ENCODE assay signal across 31 mouse cellular contexts in the genomic region with DNA sequence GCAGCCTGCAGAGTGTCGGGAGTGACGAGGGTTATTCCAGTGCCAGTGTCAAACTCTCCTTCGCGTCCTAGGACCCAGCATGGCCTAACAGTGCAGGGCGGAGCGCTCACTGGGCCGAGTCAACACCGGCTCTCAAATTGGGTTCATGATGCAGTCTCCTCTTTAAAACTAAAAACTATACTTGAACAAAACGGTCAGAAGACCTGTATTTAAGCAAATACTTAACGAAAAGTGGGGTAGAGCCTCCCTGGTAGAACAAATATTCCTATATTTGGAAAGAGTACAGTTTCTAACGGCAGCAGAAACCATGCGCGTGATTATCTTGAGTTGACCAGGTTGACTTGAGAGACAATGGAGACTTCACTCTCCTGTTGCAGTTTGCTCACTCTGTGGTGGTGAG. TPM values are rescaled to one million over a fixed set of nuclear protein-coding genes. Genes with fewer than 3 reads are reported as not detected.
"Had no signal": no experiment of that assay in that cellular context is flagged by ENCODE, and none has a peak within 500 bp of the region (broad histone marks: within the 10 kb centered on the region; RNA-seq: fewer than 3 reads in every experiment).

A gene (minus strand): TSS at position 101 of the 400 bp plus-strand sequence.

- DNase-seq: kidney, adult 11 months; kidney, adult 9 months; kidney, postnatal 36 days; left cerebral cortex, postnatal 4 days; liver; lung, adult 18-20 months; lung, postnatal 10 days; lung, postnatal 36 days; retina, postnatal 1 day; right cerebral cortex, postnatal 25 days; spleen, adult 18-20 months; thymus, adult 2 months; thymus, postnatal 14 days had no signal

- H3K9ac ChIP-seq: intestine, embryonic 15.5 days; liver, embryonic 12.5 days; liver, embryonic 15.5 days; lung, embryonic 15.5 days; midbrain, embryonic 13.5 days; neural tube, embryonic 13.5 days; stomach, embryonic 15.5 days had no signal

- H3K27ac ChIP-seq: intestine, embryonic 15.5 days; liver, embryonic 12.5 days; liver, embryonic 15.5 days; midbrain, embryonic 10.5 days; midbrain, embryonic 13.5 days; neural tube, embryonic 13.5 days; stomach, embryonic 15.5 days had no signal

- H3K27me3 ChIP-seq: intestine, embryonic 15.5 days; liver, embryonic 12.5 days; liver, embryonic 15.5 days; lung, embryonic 15.5 days; megakaryocyte, embryonic 14.5 days; midbrain, embryonic 13.5 days; neural tube, embryonic 13.5 days; stomach, embryonic 15.5 days had no signal

- H3K9me3 ChIP-seq: intestine, embryonic 15.5 days; liver, embryonic 12.5 days; liver, embryonic 15.5 days; lung, embryonic 15.5 days; megakaryocyte, embryonic 14.5 days; midbrain, embryonic 10.5 days; midbrain, embryonic 13.5 days; neural tube, embryonic 13.5 days; stomach, embryonic 15.5 days had no signal

- ATAC-seq: intestine, embryonic 15.5 days; liver, embryonic 12.5 days; midbrain, embryonic 13.5 days; midbrain, embryonic 16.5 days had no signal

- H3K4me3 ChIP-seq: intestine, embryonic 15.5 days; liver, embryonic 12.5 days; liver, embryonic 15.5 days; lung, embryonic 15.5 days; megakaryocyte, embryonic 14.5 days; midbrain, embryonic 10.5 days; midbrain, embryonic 13.5 days; myocyte; neural tube, embryonic 13.5 days; stomach, embryonic 15.5 days had no signal

- H3K4me2 ChIP-seq: intestine, embryonic 15.5 days; liver, embryonic 12.5 days; liver, embryonic 15.5 days; lung, embryonic 15.5 days; midbrain, embryonic 13.5 days; neural tube, embryonic 13.5 days; stomach, embryonic 15.5 days had no signal

RNA-seq across cellular contexts. Expression of the gene that starts here (rescaled TPM):
- total RNA-seq: layer of hippocampus, adult 18-20 months; layer of hippocampus, postnatal 14 days; left cerebral cortex, adult 8-10 months; left cerebral cortex, postnatal 14 days; left cerebral cortex, postnatal 4 days; monocyte, adult 5-6 weeks; neutrophil, adult 5-6 weeks had no signal
- polyA plus RNA-seq: kidney, postnatal 0 days; liver, embryonic 12.5 days; liver, embryonic 15.5 days; midbrain, embryonic 13.5 days; midbrain, embryonic 16.5 days; myocyte; neural tube, embryonic 13.5 days; thymus, adult 2 months had no signal
